Mouse (Mus musculus) stomach, postnatal 0 days (tissue): ENCODE measurements at regions not wholly inside any gene's neighbourhood (a gene's known extent, or its start where the extent isn't known, plus 50 kb on each side); places are given as distances from the start of the nearest gene placed in this dataset.
"Not testable (repeated sequence)": the region's sequence is repeated elsewhere in the genome, so short reads cannot be mapped to it uniquely, and the experiment has no call there.

ENCODE experiments used
- CTCF ChIP-seq: IDR thresholded peaks from 2 replicates; pipeline ENCODE4 v1.5.1; 2016; ENCODE audit warnings: antibody characterized with exemption, low read depth, mild to moderate bottlenecking, moderate library complexity
- EP300 ChIP-seq: optimal IDR thresholded peaks from 2 replicates; pipeline ENCODE3; 2016; ENCODE audit warnings: antibody characterized with exemption

DNA sequence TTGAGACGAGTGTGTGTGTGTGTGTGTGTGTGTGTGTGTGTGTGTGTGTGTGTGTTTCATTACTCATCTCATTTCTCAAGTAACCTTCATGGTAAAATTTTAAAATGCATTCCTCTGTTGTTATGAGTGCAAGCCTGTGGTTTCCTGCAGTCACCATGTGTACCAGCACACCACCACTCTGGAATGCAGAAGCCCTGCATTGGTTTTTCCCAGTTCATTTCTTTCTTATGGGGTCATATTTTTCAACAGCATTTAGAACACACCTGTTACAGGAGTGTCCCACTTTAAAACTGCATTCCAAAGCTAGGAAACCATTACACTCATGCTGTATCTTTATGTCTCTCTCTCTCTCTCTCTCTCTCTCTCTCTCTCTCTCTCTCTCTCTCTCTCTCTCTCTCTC lies 620.2 kb downstream of the Dad1 start:
- TF ChIP-seq CTCF, EP300: not testable (repeated sequence)
